Mouse (Mus musculus): ENCODE results near the gene Spata7.

Spata7 gene

GRCm38 (mm10) chr12:98673879-98674278, 45.9 kb downstream of the Spata7 start:
- no peak for DNase-seq (ENCODE audit: low spot score)

GRCm38 (mm10) chr12:98674627-98675143, 46.7 kb downstream of the Spata7 start:
- DNase-seq (ENCODE audit: low spot score) = peak; percentile 88

- no peak for DNase-seq (ENCODE audit: low spot score)
These were observed 48.9 kb downstream of the Spata7 start for GRCm38 (mm10) chr12:98676861-98677260.

- DNase-seq (ENCODE audit: low spot score) = no peak
These were observed 49.4 kb downstream of the Spata7 start for GRCm38 (mm10) chr12:98677336-98677735.

GRCm38 (mm10) chr12:98679906-98680305, 51.9 kb downstream of the Spata7 start:
- DNase-seq (ENCODE audit: low spot score) = no peak

GRCm38 (mm10) chr12:98682196-98682595, 54.2 kb downstream of the Spata7 start:
- DNase-seq (ENCODE audit: low spot score) = no peak

GRCm38 (mm10) chr12:98683171-98683570, 55.2 kb downstream of the Spata7 start:
- no peak for DNase-seq (ENCODE audit: low spot score)

GRCm38 (mm10) chr12:98683574-98683973, 55.6 kb downstream of the Spata7 start:
- DNase-seq (ENCODE audit: low spot score) = no peak

GRCm38 (mm10) chr12:98690230-98690629, 62.3 kb downstream of the Spata7 start:
- no peak for DNase-seq (ENCODE audit: low spot score)

GRCm38 (mm10) chr12:98697202-98697601, 69.2 kb downstream of the Spata7 start:
- no peak for DNase-seq (ENCODE audit: low spot score)

- no peak for DNase-seq (ENCODE audit: low spot score)
These were observed 73.6 kb downstream of the Spata7 start for GRCm38 (mm10) chr12:98701564-98701963.

GRCm38 (mm10) chr12:98703554-98703953, 75.6 kb downstream of the Spata7 start:
- no peak for DNase-seq (ENCODE audit: low spot score)

- DNase-seq (ENCODE audit: low spot score) = no peak
These were observed 76.0 kb downstream of the Spata7 start for GRCm38 (mm10) chr12:98703961-98704360.

GRCm38 (mm10) chr12:98712819-98713218, 84.9 kb downstream of the Spata7 start:
- DNase-seq (ENCODE audit: low spot score) = no peak

GRCm38 (mm10) chr12:98713621-98714103, 85.7 kb downstream of the Spata7 start:
- no peak for DNase-seq (ENCODE audit: low spot score)

GRCm38 (mm10) chr12:98714757-98715156, 86.8 kb downstream of the Spata7 start:
- peak; percentile 66 for DNase-seq (ENCODE audit: low spot score)

- no peak for DNase-seq (ENCODE audit: low spot score)
These were observed 88.2 kb downstream of the Spata7 start for GRCm38 (mm10) chr12:98716142-98716541.
